Mouse (Mus musculus): ENCODE measurements at regions not wholly inside any gene's neighbourhood (a gene's known extent, or its start where the extent isn't known, plus 50 kb on each side); places are given as distances from the start of the nearest gene placed in this dataset.

GRCm38 (mm10) chr11:43370025-43370424 is 56.0 kb downstream of the Pttg1 start:
- DNase-seq (ENCODE audit: low spot score in 2 of 2) = no peak

- no peak for DNase-seq (ENCODE audit: low spot score in 2 of 2)
Measured at GRCm38 (mm10) chr11:43368346-43368745, 57.7 kb downstream of the Pttg1 start.

- DNase-seq (ENCODE audit: low spot score in 2 of 2) = no peak
Measured at GRCm38 (mm10) chr11:43361858-43362257, 64.2 kb downstream of the Pttg1 start.

GRCm38 (mm10) chr11:43358390-43359291 is 67.4 kb downstream of the Pttg1 start:
- no peak for DNase-seq (ENCODE audit: low spot score in 2 of 2)

GRCm38 (mm10) chr11:43353602-43354001 is 72.4 kb downstream of the Pttg1 start:
- no peak for DNase-seq (ENCODE audit: low spot score in 2 of 2)

DNA sequence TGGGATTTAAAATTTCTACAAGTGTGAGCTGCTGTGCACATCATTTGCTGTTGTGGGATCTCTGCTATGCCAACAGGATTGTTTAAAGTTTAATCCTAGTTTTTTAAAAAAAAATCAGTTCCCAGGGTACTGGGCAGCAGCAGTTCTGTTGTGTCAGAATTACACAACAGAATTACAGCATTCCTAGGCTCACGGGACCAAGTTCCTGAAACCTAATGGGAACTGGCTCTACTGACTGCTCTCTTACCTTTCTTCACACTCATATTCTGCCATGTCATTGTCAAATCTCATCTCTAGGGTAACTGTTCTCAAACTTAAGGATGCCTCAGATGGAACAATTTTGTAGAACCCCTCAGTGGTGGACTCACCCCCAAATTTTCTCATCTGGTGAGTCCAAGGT is 73.0 kb downstream of the Pttg1 start:
- no peak for DNase-seq (ENCODE audit: low spot score in 2 of 2)

DNA sequence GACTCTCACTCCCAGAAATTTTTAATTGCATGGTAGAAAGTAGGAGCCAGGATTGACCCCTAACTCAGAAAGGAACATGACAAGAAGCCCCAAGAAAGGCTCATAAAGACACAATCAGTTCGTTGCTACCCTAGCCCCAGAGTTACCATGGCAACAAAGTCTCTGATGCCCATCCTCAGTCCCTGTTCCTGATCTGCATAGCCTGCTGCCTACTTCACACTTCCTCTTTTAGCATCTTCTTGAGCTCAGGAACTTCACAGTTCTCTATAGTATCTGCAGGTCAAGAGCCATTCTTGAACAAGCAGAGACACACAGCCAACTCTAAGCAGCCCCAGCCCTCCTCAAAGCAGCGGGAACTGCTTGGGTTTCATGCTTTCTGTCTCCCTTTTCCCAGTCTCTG is 74.2 kb downstream of the Pttg1 start:
- no peak for DNase-seq (ENCODE audit: low spot score in 2 of 2)

DNA sequence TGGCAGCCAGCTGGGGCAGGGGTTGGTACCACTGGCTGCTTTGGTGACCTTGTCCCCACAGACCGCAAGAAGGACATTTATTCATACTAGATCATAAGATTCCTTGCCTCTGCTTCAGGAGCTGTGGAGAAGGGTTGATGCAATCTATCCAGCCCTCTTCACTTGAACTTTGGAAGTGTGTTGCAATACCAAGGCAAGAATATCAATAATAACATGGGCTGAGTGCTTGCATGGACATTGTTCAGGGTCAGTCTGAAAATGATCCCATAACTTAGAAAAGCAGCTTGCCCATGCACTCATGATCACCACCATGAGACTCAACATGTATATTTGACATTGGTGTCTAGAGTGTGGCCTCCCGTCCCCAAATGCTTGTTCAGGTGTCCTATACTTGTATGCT is 74.7 kb downstream of the Pttg1 start:
- DNase-seq (ENCODE audit: low spot score in 2 of 2) = no peak

GRCm38 (mm10) chr11:43350242-43350641 is 75.8 kb downstream of the Pttg1 start:
- DNase-seq (ENCODE audit: low spot score in 2 of 2) = no peak

- DNase-seq (ENCODE audit: low spot score in 2 of 2) = peak; percentile 5 to 52
Measured at GRCm38 (mm10) chr11:43349564-43349963, 76.5 kb downstream of the Pttg1 start.

DNA sequence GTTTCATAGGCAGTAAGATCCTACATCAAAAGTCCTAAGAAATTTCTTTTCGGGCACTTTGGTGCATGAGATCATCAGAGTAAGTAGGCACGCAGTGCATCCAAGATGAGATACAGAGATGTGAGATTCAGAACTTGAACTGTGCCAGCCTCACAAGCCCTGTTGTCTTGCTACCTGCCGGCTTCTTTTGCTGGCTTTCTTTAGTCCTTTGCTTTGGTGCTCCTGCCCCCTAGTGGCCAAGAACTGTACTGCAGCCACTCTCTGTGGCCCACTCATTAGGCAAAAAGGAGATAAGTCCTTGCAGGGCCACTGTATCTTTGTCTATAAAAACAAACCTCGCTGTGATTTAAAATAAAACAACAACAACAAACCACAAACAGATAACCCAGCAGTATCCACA is 77.5 kb downstream of the Pttg1 start:
- peak; percentile 78 to 81 for DNase-seq (ENCODE audit: low spot score in 2 of 2)

DNA sequence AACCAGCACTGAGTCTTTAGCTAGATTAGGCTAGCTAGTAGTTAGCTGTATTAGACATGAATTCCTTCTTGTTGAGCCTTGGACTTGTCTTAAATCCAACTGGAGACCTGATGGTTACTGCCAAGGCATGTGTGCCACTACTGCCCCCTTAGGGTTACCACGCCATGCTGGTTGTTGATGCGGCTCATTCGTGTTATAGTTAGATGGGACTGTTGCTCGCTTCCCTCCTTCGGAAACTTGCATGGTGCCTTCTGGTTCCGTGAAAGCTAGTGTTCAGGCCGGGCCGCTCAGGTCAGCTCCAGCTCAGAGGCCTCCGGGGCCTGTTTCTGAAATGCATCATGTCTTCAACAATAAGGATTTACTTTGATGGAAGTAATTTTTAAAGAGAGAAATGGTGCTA is 79.6 kb downstream of the Pttg1 start:
- no peak for DNase-seq (ENCODE audit: low spot score in 2 of 2)

DNA sequence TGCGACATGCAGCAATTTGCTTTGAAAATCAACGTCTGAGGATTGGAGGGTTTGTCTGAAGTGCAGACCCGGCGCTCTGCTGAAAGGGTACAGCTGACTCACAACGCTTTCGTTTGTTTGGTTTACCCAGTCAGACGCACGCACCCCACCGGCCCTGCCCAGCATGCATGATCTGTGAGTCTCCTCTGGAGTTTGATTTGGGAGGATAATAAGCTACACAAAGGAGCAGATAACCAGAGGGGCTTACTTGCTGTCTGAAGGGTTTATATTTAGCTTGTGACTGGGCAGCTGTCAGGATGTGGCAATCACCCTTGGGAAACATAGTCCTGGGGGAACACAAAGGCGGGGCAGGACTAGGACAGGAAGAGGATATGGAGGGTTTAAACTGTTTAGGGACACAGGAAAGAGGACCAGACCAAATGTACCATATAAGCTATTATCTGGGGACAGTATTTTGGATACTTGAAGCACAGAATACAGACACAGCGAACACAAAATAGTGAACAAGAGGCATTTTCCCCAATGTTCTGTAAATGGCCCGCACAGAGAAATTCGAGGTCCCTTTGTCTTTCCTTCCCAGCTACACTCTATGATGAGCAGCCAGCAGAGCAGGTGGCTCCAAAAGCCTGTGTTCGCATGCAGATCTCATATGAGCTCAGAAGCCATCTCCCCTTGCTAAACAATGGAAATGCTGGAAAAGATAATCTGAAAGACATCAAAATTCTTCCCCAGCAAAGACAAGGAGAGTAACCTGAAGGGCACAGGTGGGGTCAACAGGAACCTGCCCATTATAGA is 81.1 kb downstream of the Pttg1 start:
- no peak for DNase-seq (ENCODE audit: low spot score in 2 of 2)

- no peak for DNase-seq (ENCODE audit: low spot score in 2 of 2)
Measured at GRCm38 (mm10) chr11:43343574-43343973, 82.5 kb downstream of the Pttg1 start.

- no peak for DNase-seq (ENCODE audit: low spot score in 2 of 2)
Measured at GRCm38 (mm10) chr11:43338377-43338993, 87.6 kb downstream of the Pttg1 start.

DNA sequence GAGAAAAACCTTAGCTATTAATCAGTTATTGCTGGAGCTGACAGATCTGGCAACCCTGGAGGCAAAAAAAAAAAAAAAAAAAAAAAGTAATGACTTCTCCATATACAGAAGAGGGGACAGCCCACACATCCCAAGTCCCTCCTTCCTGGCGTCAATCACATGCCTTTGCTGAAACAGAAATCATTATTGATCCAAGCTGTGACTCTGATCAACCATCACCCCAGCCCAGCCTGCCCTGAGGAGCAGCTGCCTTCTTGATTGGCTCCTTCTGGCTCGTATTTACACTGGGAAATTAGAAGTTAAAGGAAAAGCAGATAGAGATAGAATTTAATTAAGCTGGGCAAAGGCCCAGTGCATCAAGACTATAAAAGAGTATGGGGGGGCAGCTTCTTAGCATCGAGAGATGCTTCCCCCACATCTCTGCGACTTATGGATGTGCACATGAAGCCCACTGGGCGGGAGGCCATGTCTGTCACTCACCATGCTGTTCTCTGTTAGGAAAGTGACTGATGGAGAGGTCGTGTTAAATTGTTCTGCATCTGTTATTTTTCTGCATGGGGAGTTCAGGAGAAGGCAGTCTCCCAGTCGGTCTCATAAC is 90.3 kb downstream of the Pttg1 start:
- DNase-seq (ENCODE audit: low spot score in 2 of 2) = no peak

DNA sequence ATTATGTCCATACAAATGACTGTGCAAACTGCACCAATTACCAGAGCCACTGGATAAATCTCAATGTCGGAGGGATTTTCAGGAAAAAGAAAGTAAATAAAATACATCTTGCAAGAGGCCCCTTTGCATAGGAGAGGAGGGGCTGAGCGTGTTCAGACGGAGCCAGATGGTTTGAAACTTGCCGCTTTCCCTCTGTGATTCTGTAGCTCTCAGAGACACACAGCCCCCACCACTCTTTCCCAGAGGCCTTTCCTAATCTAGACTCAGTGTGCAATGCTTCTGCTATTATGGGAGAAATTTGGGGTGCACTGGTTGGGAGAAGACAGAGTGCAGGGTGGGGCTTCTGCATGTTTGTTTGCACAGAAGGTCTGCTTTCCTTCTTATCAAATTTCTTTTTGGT is 92.5 kb downstream of the Pttg1 start:
- no peak for DNase-seq (ENCODE audit: low spot score in 2 of 2)

DNA sequence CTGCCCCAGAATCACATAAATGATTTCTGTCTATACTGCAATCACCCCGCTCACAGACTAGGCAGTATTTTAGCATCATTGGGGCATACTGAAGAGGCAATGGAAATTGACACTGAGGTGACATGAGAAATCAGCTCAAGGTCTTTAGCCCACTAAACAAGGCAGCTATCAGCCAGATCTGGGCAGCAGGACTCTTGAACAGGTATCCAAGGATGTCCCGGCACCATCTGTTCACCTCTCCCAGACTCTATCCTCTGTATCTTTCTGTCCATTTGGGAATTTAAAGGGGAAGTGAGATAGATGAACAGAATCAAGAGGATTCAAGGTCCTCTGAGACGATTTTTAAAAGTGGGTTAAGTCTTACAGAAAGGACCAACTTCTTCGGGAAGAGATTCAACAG is 112.1 kb downstream of the Pttg1 start:
- no peak for DNase-seq (ENCODE audit: low spot score in 2 of 2)

Data from urinary bladder, postnatal 36 days (tissue).